Mouse (Mus musculus) lung, adult 2 months (tissue): ENCODE data around the gene Slc30a6.

Experiments
- CTCF ChIP-seq: fragments of 200-500 bp; IDR thresholded peaks from 2 replicates; pipeline ENCODE4 v1.5.1; 2011; ENCODE audit warnings: mild to moderate bottlenecking, low read length, control low read depth; ENCODE audit not compliant: insufficient read depth
- POLR2A ChIP-seq: fragments of 200-500 bp; IDR thresholded peaks from 2 replicates; pipeline ENCODE4 v1.6.1; 2011; ENCODE audit warnings: low read depth, mild to moderate bottlenecking, control low read depth, low read length, borderline replicate concordance; ENCODE audit errors: extremely low read depth

- TF ChIP-seq CTCF (no peak), POLR2A (no peak)
Observed at GRCm38 (mm10) chr17:74430074-74430473, 34.7 kb downstream of the Slc30a6 start.
